Comparison of ENCODE assay signal across 8 mouse cellular contexts in genomic region chr3:90051441-90052350, GRCm38 (mm10). TPM values are rescaled to one million over a fixed set of nuclear protein-coding genes. Genes with fewer than 3 reads are reported as not detected.
DNase-seq lines count a peak whose midpoint lies in the region; ATAC-seq lines count a peak whose summit lies in the region.

TSS of gene 4933434E20Rik (plus strand) at chr3:90051636.

- H3K4me1 ChIP-seq in kidney, embryonic 14.5 days (ENCODE audit: control insufficient read depth, insufficient read depth, low read length), result peaks cover 22% of the 10 kb centered on the region
- H3K4me1 ChIP-seq in limb, embryonic 10.5 days, result peaks cover 21% of the 10 kb centered on the region
- peaks cover 22% of the 10 kb centered on the region for H3K4me1 ChIP-seq in midbrain, embryonic 11.5 days (ENCODE audit: control insufficient read depth, insufficient read depth, low read length)

- no peaks in the 10 kb centered on the region for H3K27me3 ChIP-seq in kidney, embryonic 14.5 days (ENCODE audit: control insufficient read depth, insufficient read depth, low read length)
- H3K27me3 ChIP-seq in limb, embryonic 10.5 days (ENCODE audit: low read depth, poor library complexity, severe bottlenecking), result no peaks in the 10 kb centered on the region
- no peaks in the 10 kb centered on the region for H3K27me3 ChIP-seq in midbrain, embryonic 11.5 days (ENCODE audit: control insufficient read depth, insufficient read depth, low read length)

- peaks cover 29% of the 10 kb centered on the region for H3K36me3 ChIP-seq in kidney, embryonic 14.5 days (ENCODE audit: control insufficient read depth, insufficient read depth, low read length)
- H3K36me3 ChIP-seq in limb, embryonic 10.5 days, result peaks cover 53% of the 10 kb centered on the region
- H3K36me3 ChIP-seq in midbrain, embryonic 11.5 days (ENCODE audit: control insufficient read depth, insufficient read depth, low read length), result peaks cover 6% of the 10 kb centered on the region

- peak within 1 kb of the TSS; percentile 80 for H3K4me2 ChIP-seq in kidney, embryonic 14.5 days (replicated peaks; ENCODE audit: low read depth, low read length)
- H3K4me2 ChIP-seq in midbrain, embryonic 11.5 days, result peak within 1 kb of the TSS; percentile 75

- WGBS in kidney, embryonic 14.5 days, result under 1% methylated on average over 43 of the region's 43 CpGs
- under 1% methylated on average over 43 of the region's 43 CpGs for WGBS in limb, embryonic 10.5 days
- under 1% methylated on average over 38 of the region's 43 CpGs for WGBS in midbrain, embryonic 11.5 days

- H3K4me3 ChIP-seq in kidney, embryonic 14.5 days (ENCODE audit: low read length), result peak within 1 kb of the TSS; percentile 91
- peak within 1 kb of the TSS; percentile 94 for H3K4me3 ChIP-seq in limb, embryonic 10.5 days
- peak within 1 kb of the TSS; percentile 91 for H3K4me3 ChIP-seq in midbrain, embryonic 11.5 days (ENCODE audit: low read depth, low read length)

- no peak for DNase-seq in kidney, adult 8-10 months
- DNase-seq in embryo, embryonic 11.5 days (ENCODE audit: low read depth, low spot score), result peak; percentile 35
- DNase-seq in gastrocnemius, postnatal 25 days, result peak; percentile 62
- peak; percentile 81 for DNase-seq in limb, embryonic 10.5 days (ENCODE audit: low spot score)
- peak; percentile 94 for DNase-seq in midbrain, embryonic 11.5 days (ENCODE audit: low spot score, missing footprints)
- peak; percentile 68 to 76 for DNase-seq in spleen, postnatal 10 days (ENCODE audit: low spot score in 2 of 2)

- peak; percentile 84 for ATAC-seq in kidney, embryonic 14.5 days (ENCODE audit: low FRiP score, low TSS enrichment)
- peak; percentile 29 for ATAC-seq in inflammation-experienced regulatory T-cells, adult 6 months
- ATAC-seq in midbrain, embryonic 11.5 days (ENCODE audit: low FRiP score), result peak; percentile 81

- no peaks in the 10 kb centered on the region for H3K9me3 ChIP-seq in kidney, embryonic 14.5 days (ENCODE audit: control insufficient read depth, low read length)
- H3K9me3 ChIP-seq in limb, embryonic 10.5 days (replicated peaks), result no peaks in the 10 kb centered on the region
- H3K9me3 ChIP-seq in midbrain, embryonic 11.5 days (ENCODE audit: control insufficient read depth, low read length), result no peaks in the 10 kb centered on the region

- H3K9ac ChIP-seq in kidney, embryonic 14.5 days (ENCODE audit: low read depth, low read length), result peak within 1 kb of the TSS; percentile 96
- peak within 1 kb of the TSS; percentile 94 for H3K9ac ChIP-seq in midbrain, embryonic 11.5 days (ENCODE audit: low read length)

- peak within 1 kb of the TSS; percentile 97 for H3K27ac ChIP-seq in kidney, embryonic 14.5 days (ENCODE audit: low read depth, low read length)
- peak within 1 kb of the TSS; percentile 98 for H3K27ac ChIP-seq in limb, embryonic 10.5 days
- peak within 1 kb of the TSS; percentile 89 for H3K27ac ChIP-seq in midbrain, embryonic 11.5 days (ENCODE audit: low read depth, low read length)

RNA-seq across cellular contexts. Expression of gene 4933434E20Rik, which starts in this region (rescaled TPM):
- polyA plus RNA-seq in kidney, embryonic 14.5 days (2014; fragmentation: Nextera tagmentation; extraction: Ambion mirVana), result 173 and 196 TPM in 2 replicates
- total RNA-seq in gastrocnemius, postnatal 25 days (2021), result 10 to 100 TPM; 84.1 to 84.9 TPM
- polyA plus RNA-seq in inflammation-experienced regulatory T-cells, adult 6 months (2017; shearing (Covaris generic)), result 100 to 1,000 TPM; 323 to 414 (median 404) TPM
- 171 and 183 TPM in 2 replicates for polyA plus RNA-seq in limb, embryonic 10.5 days (2016; fragmentation: Nextera tagmentation; extraction: Ambion mirVana)
- 207 and 227 TPM in 2 replicates for polyA plus RNA-seq in midbrain, embryonic 11.5 days (2014; fragmentation: Nextera tagmentation; extraction: Ambion mirVana)

Comparison
In these comparisons a context has a peak if more than half of its experiments do, and no peak if none do; other contexts are left out.
1. ATAC-seq: peak in every context shown above with its lines; median percentile 84 in kidney, embryonic 14.5 days; 81 in midbrain, embryonic 11.5 days; 29 in inflammation-experienced regulatory T-cells, adult 6 months.
2. DNase-seq: peak in embryo, embryonic 11.5 days (single experiment), gastrocnemius, postnatal 25 days (single experiment), limb, embryonic 10.5 days (single experiment), midbrain, embryonic 11.5 days (single experiment) and spleen, postnatal 10 days (2 of 2); none in kidney, adult 8-10 months (0 of 2).
3. Peak in every context shown above with its lines, with median percentiles within 50 percentile points of each other: H3K27ac ChIP-seq and H3K4me3 ChIP-seq.